Mouse (Mus musculus): ENCODE measurements at regions not wholly inside any gene's neighbourhood (a gene's known extent, or its start where the extent isn't known, plus 50 kb on each side); places are given as distances from the start of the nearest gene placed in this dataset.

GRCm38 (mm10) chr15:59722661-59723413 is 293.6 kb downstream of the 4933412E24Rik start:
- TF ChIP-seq CTCF (IDR thresholded peaks at IDR 0.05; ENCODE audit: insufficient read depth, low read length) (no peak), POLR2A (IDR thresholded peaks at IDR 0.05; ENCODE audit: borderline replicate concordance, extremely low read depth, low read depth, low read length) (no peak)

All from lung, adult 2 months (tissue).